Mouse (Mus musculus): ENCODE results near the gene Sec14l2.

- TF ChIP-seq CTCF (IDR thresholded peaks at IDR 0.05; ENCODE audit: insufficient read depth, low read length) (no peak), POLR2A (IDR thresholded peaks at IDR 0.05; ENCODE audit: borderline replicate concordance, extremely low read depth, low read depth, low read length) (no peak)
Measured at GRCm38 (mm10) chr11:4143281-4144062, 20.3 kb upstream of the Sec14l2 start.
